Mouse (Mus musculus) testis, adult 2 months (tissue): ENCODE data around the gene Zfp820.
"Not testable (repeated sequence)": the region's sequence is repeated elsewhere in the genome, so short reads cannot be mapped to it uniquely, and the experiment has no call there.

Experiments
- CTCF ChIP-seq: fragments of 200-500 bp; IDR thresholded peaks from 2 replicates; pipeline ENCODE4 v1.5.1; 2012; ENCODE audit warnings: low read depth, mild to moderate bottlenecking, inconsistent platforms, low read length, moderate library complexity; ENCODE audit not compliant: control insufficient read depth, insufficient read depth, insufficient replicate concordance
- POLR2A ChIP-seq: fragments of 200-500 bp; IDR thresholded peaks from 2 replicates; pipeline ENCODE4 v1.6.1; 2012; ENCODE audit warnings: low read depth, mild to moderate bottlenecking, inconsistent platforms, low read length, moderate library complexity; ENCODE audit not compliant: control insufficient read depth

DNA sequence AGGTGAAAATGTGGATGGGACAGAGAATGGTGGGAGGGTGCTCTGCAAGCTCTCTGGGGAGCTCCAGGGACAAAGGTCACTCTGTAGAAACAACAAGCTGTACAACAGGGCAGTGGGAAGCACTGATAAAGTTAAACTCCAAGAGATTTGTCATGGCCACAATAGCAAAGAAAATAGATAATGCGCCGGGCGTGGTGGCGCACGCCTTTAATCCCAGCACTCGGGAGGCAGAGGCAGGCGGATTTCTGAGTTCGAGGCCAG is 680 bp upstream of the Zfp820 start:
- TF ChIP-seq CTCF, POLR2A: not testable (repeated sequence)
